Mouse (Mus musculus): ENCODE measurements around the gene Mtmr2.
A peak's percentile ranks its signal among the peaks of the same experiment; 100 is the strongest.

The Mtmr2 gene

GRCm38 (mm10) chr9:13806854-13807253 lies 58.6 kb downstream of the Mtmr2 start:
- no peak for DNase-seq (ENCODE audit: low spot score in 2 of 2)

GRCm38 (mm10) chr9:13807657-13808056 lies 59.4 kb downstream of the Mtmr2 start:
- no peak for DNase-seq (ENCODE audit: low spot score in 2 of 2)

- no peak for DNase-seq (ENCODE audit: low spot score in 2 of 2)
Observed at GRCm38 (mm10) chr9:13809937-13810336, 61.7 kb downstream of the Mtmr2 start.

GRCm38 (mm10) chr9:13818369-13818768 lies 70.2 kb downstream of the Mtmr2 start:
- DNase-seq (ENCODE audit: low spot score in 2 of 2) = no peak

GRCm38 (mm10) chr9:13820774-13821173 lies 72.6 kb downstream of the Mtmr2 start:
- no peak for DNase-seq (ENCODE audit: low spot score in 2 of 2)

- no peak for DNase-seq (ENCODE audit: low spot score in 2 of 2)
Observed at GRCm38 (mm10) chr9:13825896-13826295, 77.7 kb downstream of the Mtmr2 start.

- no peak for DNase-seq (ENCODE audit: low spot score in 2 of 2)
Observed at GRCm38 (mm10) chr9:13826391-13826805, 78.2 kb downstream of the Mtmr2 start.

- peak; percentile 95 to 98 for DNase-seq (ENCODE audit: low spot score in 2 of 2)
Observed at GRCm38 (mm10) chr9:13826832-13827405, 78.7 kb downstream of the Mtmr2 start, which contains the start of gene Cep57. Gene Cep57, minus strand, starts transcription at chr9:13827107.

GRCm38 (mm10) chr9:13827406-13828086 lies 79.3 kb downstream of the Mtmr2 start, which contains the start of gene Fam76b:
Gene Fam76b, plus strand, starts transcription at chr9:13827716.
- peak; percentile 99 to 100 for DNase-seq (ENCODE audit: low spot score in 2 of 2)

- DNase-seq (ENCODE audit: low spot score in 2 of 2) = no peak
Observed at GRCm38 (mm10) chr9:13828087-13828441, 79.9 kb downstream of the Mtmr2 start.

GRCm38 (mm10) chr9:13835256-13835655 lies 87.0 kb downstream of the Mtmr2 start:
- DNase-seq (ENCODE audit: low spot score in 2 of 2) = no peak

- no peak for DNase-seq (ENCODE audit: low spot score in 2 of 2)
Observed at GRCm38 (mm10) chr9:13836726-13837125, 88.5 kb downstream of the Mtmr2 start.

- DNase-seq (ENCODE audit: low spot score in 2 of 2) = no peak
Observed at GRCm38 (mm10) chr9:13847591-13847990, 99.4 kb downstream of the Mtmr2 start.

GRCm38 (mm10) chr9:13848481-13849480 lies 100.6 kb downstream of the Mtmr2 start:
- DNase-seq (ENCODE audit: low spot score in 2 of 2) = peak; percentile 13 to 46

GRCm38 (mm10) chr9:13853876-13854275 lies 105.7 kb downstream of the Mtmr2 start:
- DNase-seq (ENCODE audit: low spot score in 2 of 2) = no peak

Data from frontal cortex, postnatal 36 days (tissue).